Mouse (Mus musculus): Measurements from ENCODE around the gene Mcm10. TPM values are rescaled to one million over a fixed set of nuclear protein-coding genes. Genes with fewer than 3 reads are reported as not detected.
"Not testable (repeated sequence)": the region's sequence is repeated elsewhere in the genome, so short reads cannot be mapped to it uniquely, and the experiment has no call there.

The Mcm10 gene
- total RNA-seq, 2 experiments from 2014 or later: 0.62 to 1.8 TPM

DNA sequence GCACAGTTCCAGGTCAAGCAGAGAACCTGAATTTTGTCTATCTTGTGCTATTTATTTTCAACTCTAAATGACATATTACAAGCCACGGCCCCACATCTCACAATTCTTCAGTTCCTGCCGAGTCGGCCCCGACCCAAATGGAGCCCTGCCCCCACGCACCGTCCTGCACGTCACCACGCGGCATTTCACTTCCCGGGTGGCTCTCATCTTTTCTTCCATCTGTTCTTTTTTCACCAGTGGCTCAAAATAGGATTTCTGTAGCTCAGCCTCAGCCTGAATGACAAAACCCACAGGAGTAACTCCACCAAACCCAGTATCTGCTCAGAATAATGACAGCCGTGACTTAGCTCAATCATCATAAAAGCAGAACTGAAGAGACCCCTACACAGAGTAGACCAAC lies 19.0 kb downstream of the Mcm10 start:
- intact Hi-C loops (cut with DNase I; ENCODE audit: low total_unique reads): no loop called here
- no peak for DNase-seq

DNA sequence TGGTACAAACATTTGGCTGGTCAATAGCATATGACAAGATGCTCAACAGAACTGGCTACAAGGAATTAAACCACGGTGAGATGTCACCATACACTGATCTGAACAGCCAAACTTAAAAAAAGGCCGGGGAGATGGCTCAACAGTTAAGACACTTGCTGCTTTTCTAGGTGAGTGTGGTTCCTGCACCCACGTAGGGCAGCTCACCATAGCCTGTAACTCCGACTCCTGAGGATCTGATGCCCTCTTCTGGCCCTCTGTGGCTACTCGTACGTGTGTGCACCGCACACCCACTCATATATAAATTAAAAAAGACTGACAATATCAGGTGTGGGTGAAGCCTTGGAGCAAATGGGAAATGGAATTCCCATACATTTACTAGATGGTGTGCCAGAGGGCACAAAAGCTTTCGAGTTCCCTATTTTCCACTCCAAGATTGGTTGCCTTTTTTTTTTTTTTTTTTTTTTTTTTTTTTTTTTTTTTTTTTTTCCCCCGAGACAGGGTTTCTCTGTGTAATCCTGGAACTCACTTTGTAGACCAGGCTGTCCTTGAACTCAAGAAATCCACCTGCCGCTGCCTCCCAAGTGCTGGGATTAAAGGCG lies 23.7 kb downstream of the Mcm10 start:
- DNase-seq: no peak
- intact Hi-C loops (cut with DNase I; ENCODE audit: low total_unique reads): no loop called here

GRCm38 (mm10) chr2:4987388-4988180 lies 25.0 kb downstream of the Mcm10 start:
- intact Hi-C loops (cut with DNase I; ENCODE audit: low total_unique reads): no loop called here
- no peak for DNase-seq

DNA sequence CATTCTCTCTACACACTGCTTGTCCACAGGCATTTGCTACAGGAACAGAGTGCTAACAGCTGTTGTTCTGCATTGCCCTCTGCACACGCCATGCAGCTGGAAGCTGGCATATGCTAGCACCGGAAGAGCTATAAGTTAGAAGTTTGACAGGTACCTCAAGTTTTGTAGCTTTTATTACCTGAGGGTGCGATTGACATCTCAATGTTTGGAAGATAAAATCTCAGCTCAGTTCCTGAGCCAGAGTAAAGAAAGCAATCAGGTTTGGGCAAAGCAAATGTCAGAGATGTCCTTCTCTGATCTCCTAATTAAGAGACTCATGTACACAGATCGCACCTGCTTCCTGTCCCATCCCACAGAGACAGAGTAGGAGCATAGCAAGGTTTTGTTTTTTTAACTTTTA lies 25.8 kb downstream of the Mcm10 start:
- intact Hi-C loops (cut with DNase I; ENCODE audit: low total_unique reads): no loop called here

GRCm38 (mm10) chr2:4985000-4985399 lies 27.6 kb downstream of the Mcm10 start:
- intact Hi-C loops (cut with DNase I; ENCODE audit: low total_unique reads): no loop called here
- DNase-seq: no peak

More for the DNA sequence above, 25.8 kb downstream of the Mcm10 start:
- DNase-seq: no peak

- no peak for DNase-seq
- intact Hi-C loops (cut with DNase I; ENCODE audit: low total_unique reads): no loop called here
Observed at GRCm38 (mm10) chr2:4983987-4984386, 28.6 kb downstream of the Mcm10 start.

DNA sequence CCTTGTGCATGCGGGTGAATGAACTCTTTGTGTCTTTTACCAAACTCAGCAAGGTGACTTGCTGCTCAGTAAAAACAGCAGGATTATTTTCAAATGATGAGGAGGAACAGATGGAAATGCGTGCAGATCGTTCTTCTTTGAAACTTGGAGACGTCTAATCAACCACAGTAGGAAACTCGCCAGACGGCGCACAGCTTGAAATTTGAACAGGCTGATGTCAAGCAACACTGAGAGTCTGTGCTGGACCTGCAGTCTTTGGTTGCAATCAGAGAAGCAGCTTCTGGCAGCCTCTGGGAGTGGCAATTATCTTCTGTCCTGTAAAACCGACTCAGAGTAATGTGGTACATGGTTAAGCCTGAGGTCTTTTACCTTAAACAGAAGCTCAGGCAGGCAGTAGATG lies 34.5 kb downstream of the Mcm10 start:
- DNase-seq: no peak
- intact Hi-C loops (cut with DNase I; ENCODE audit: low total_unique reads): no loop called here

DNA sequence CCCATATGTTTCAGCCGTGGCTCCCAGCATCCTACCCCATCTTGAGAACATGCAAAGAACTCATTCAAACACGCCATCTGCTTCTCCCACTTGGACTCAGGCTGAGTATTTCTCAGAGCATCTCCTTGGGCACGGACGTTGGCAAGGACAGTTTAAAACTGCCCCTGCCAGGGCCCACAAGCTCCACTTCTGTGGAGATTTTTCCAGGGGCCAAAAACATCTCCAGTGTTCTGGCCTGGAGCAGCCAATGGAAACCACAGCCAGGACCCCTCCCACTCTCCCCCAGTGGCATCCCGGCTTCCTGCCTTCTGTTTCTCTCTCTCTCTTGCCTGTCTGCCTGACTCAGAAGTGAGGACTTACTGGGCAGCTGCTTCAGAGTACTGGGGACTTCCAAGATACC lies 36.8 kb downstream of the Mcm10 start, which contains the start of gene Ucma:
Ucma (plus strand) TSS at position 316 of the 400 bp plus-strand sequence.
- intact Hi-C loops (cut with DNase I; ENCODE audit: low total_unique reads): no loop called here
- DNase-seq: no peak

GRCm38 (mm10) chr2:4969083-4969482 lies 43.5 kb downstream of the Mcm10 start:
- intact Hi-C loops (cut with DNase I; ENCODE audit: low total_unique reads): no loop called here
- no peak for DNase-seq

DNA sequence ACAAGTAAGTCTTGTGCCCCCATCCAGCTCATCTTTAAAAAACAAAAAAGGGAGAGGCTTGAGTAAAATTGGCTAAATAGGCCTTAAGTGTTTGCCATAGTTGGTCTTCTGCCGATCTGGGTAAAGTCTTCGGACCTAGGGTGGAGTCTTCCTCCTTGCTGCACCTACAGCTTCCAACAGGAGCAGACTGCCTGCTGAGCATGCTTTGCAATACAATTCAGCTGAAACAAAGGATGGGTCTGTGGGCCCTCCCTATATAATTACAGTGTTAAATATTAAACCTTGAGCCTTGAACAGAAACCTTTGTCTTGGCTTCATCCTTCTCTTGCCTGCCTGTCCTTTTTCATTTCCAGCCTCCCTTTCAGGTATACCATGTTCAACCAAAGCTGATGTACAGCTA lies 44.8 kb downstream of the Mcm10 start:
- intact Hi-C loops (cut with DNase I; ENCODE audit: low total_unique reads): no loop called here
- no peak for DNase-seq

GRCm38 (mm10) chr2:4958039-4958438 lies 54.6 kb downstream of the Mcm10 start:
- intact Hi-C loops (cut with DNase I; ENCODE audit: low total_unique reads): no loop called here
- DNase-seq: no peak

DNA sequence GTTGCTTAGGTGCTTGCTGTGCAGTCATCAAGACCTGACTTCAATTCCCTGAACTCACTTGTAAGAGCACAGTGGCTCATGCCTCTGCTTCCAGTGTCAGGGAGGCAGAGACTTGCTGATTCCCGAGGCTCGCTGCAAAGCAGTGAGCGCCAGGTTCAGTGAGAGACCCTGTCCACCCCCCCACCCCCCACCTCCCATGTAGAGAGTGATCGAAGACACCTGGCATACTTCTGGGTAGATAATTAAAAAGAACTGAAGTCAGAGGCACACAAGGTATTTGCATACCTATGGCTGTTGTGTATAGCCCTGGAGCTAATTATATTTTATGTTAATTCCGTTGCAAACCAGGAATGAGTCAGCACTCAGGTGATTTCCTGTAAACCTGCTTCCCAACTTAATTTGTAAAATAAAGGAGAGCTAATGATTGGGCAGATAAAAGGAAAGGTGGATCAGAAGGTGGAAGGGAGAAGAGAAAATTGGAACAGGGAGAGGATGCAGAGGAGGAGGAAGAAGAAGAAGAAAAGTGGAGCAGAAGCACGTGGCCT lies 58.3 kb downstream of the Mcm10 start:
- intact Hi-C loops (cut with DNase I; ENCODE audit: low total_unique reads): no loop called here
- no peak for DNase-seq

DNA sequence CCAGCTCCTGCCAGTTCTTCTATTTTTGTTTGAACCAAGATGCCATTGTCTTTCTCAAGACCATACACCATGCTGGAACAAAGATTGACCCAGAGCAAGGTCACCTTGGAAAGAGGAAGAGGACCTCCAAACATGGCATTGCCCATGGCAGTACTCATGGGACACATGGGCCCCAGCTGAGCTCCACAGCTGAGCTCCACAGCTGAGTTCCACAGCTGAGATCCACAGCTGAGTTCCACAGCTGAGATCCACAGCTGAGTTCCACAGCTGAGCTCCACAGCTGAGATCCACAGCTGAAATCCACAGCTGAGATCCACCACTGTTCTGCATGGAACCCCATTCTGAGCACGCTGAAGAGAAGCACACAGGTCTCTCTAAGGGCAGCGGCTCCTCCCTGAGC lies 61.6 kb downstream of the Mcm10 start:
- no peak for DNase-seq

DNA sequence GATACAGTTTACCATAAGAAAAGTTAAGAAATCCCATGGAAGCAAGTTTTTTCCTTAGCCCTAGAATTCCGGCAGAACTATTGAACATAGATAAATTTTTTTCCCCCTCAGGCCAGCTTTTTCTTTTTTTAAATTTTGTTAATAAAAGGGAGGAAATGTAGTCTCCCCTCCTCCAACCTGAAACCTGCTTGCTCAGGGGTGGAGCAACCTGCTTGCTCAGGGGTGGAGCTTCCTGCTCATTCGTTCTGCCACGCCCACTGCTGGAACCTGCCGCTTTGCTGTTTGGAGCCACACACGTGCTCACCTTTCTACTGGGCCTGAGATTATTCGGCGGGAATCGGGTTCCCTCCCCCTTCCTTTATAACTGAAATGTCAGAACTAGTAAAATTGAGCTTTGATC lies 62.9 kb downstream of the Mcm10 start:
- intact Hi-C loops (cut with DNase I; ENCODE audit: low total_unique reads): not testable (repeated sequence)

More for the DNA sequence above, 61.6 kb downstream of the Mcm10 start:
- intact Hi-C loops (cut with DNase I; ENCODE audit: low total_unique reads): no loop called here

GRCm38 (mm10) chr2:4940861-4941260 lies 71.7 kb downstream of the Mcm10 start:
- no peak for DNase-seq
- intact Hi-C loops (cut with DNase I; ENCODE audit: low total_unique reads): no loop called here

More for the DNA sequence above, 62.9 kb downstream of the Mcm10 start:
- DNase-seq: not testable (repeated sequence)

Other genes starting within 250 kb of the Mcm10 start
- 10 to 100 TPM; 16.5 to 21.1 TPM for gene Sephs1, start 131.2 kb downstream of the Mcm10 start, total RNA-seq (2021)
- gene Phyh, start 93.8 kb downstream of the Mcm10 start, total RNA-seq (2021): 100 to 1,000 TPM in 1 of 2 experiments, 10 to 100 TPM in 1; 85.1 to 132 TPM
- under 1 TPM in 1 of 2 experiments, not detected in 1; 0.39 TPM for gene Ucma, start 36.7 kb downstream of the Mcm10 start, total RNA-seq (2021)
- 10 to 100 TPM; 27.2 to 33.8 TPM for gene Optn, start 51.3 kb upstream of the Mcm10 start, total RNA-seq (2021)
- 1 to 10 TPM; 7.5 to 8.8 TPM for gene Ccdc3, start 125.0 kb upstream of the Mcm10 start, total RNA-seq (2021)

Measured in gastrocnemius, postnatal 14 days (tissue).